Mouse (Mus musculus): ENCODE results near the gene Zfp729a.

GRCm38 (mm10) chr13:67637294-67638007 lies at the start of gene Zfp729a, which contains the start of gene Gm49345:
- TF ChIP-seq POLR2A (IDR thresholded peaks at IDR 0.05; ENCODE audit: borderline replicate concordance, low read depth, low read length), result no peak
- TF ChIP-seq CTCF (IDR thresholded peaks at IDR 0.05; ENCODE audit: low read depth, low read length), result peak; percentile 14; the same call in 1 of the 2 replicates

Data from bone marrow macrophage, adult 2 months (primary cell).